In genomic region chr1:62966885-62967284, GRCm38 (mm10) we compare ENCODE assay signal across 9 mouse cellular contexts.
DNase-seq lines count a peak whose midpoint lies in the region; ATAC-seq and TF ChIP-seq lines count a peak whose summit lies in the region.
"Had no signal": no experiment of that assay in that cellular context is flagged by ENCODE, and none has a peak within 500 bp of the region (broad histone marks: within the 10 kb centered on the region; RNA-seq: fewer than 3 reads in every experiment).

No protein-coding gene starts in this region.

- peak; percentile 22 for DNase-seq in adrenal gland, postnatal 10 days
- no peak for DNase-seq in adrenal gland, postnatal 25 days
- DNase-seq in limb, embryonic 14.5 days (ENCODE audit: low spot score), result peak; percentile 75
- DNase-seq in limb, embryonic 10.5 days (ENCODE audit: low spot score), result no peak
- peak; percentile 77 for DNase-seq in embryonic facial prominence, embryonic 11.5 days (ENCODE audit: low spot score)
- peak; percentile 11 for DNase-seq in retina, adult 2 months (ENCODE audit: low read depth, low spot score)
- no peak for DNase-seq in left cerebral cortex, adult 11 months (ENCODE audit: low spot score)
- DNase-seq in forebrain, embryonic 10.5 days (ENCODE audit: extremely low spot score, low spot score), result no peak

- no peak for ATAC-seq in limb, embryonic 14.5 days (ENCODE audit: low FRiP score, low read depth)
- ATAC-seq in embryonic facial prominence, embryonic 11.5 days (replicated peaks; ENCODE audit: insufficient number of reproducible peaks, low FRiP score, low TSS enrichment, low read depth), result no peak

- H3K9me3 ChIP-seq in limb, embryonic 14.5 days (ENCODE audit: control insufficient read depth, low read length), result no peaks in the 10 kb centered on the region
- H3K9me3 ChIP-seq in limb, embryonic 10.5 days (replicated peaks), result no peaks in the 10 kb centered on the region
- no peaks in the 10 kb centered on the region for H3K9me3 ChIP-seq in embryonic facial prominence, embryonic 11.5 days (replicated peaks; ENCODE audit: control insufficient read depth, low read length)
- H3K9me3 ChIP-seq in forebrain, embryonic 10.5 days, result no peaks in the 10 kb centered on the region
- H3K9me3 ChIP-seq: neural tube, embryonic 13.5 days had no signal

- no peaks in the 10 kb centered on the region for H3K36me3 ChIP-seq in limb, embryonic 14.5 days (ENCODE audit: control insufficient read depth, insufficient read depth, low read length)
- H3K36me3 ChIP-seq in limb, embryonic 10.5 days, result no peaks in the 10 kb centered on the region
- no peaks in the 10 kb centered on the region for H3K36me3 ChIP-seq in embryonic facial prominence, embryonic 11.5 days (replicated peaks; ENCODE audit: control insufficient read depth, insufficient read depth, low read depth, low read length)
- H3K36me3 ChIP-seq in forebrain, embryonic 10.5 days (replicated peaks), result no peaks in the 10 kb centered on the region
- H3K36me3 ChIP-seq: neural tube, embryonic 13.5 days had no signal

- no peak overlapping the region for H3K4me3 ChIP-seq in limb, embryonic 14.5 days (replicated peaks; ENCODE audit: low read length)
- H3K4me3 ChIP-seq in limb, embryonic 10.5 days, result no peak overlapping the region
- no peak overlapping the region for H3K4me3 ChIP-seq in embryonic facial prominence, embryonic 11.5 days (ENCODE audit: low read depth, low read length)
- H3K4me3 ChIP-seq in forebrain, embryonic 10.5 days, result no peak overlapping the region
- H3K4me3 ChIP-seq: neural tube, embryonic 13.5 days had no signal

- 0 out of 2 replicates have a peak, but pooled peaks cover 2% of the 10 kb centered on the region for H3K4me1 ChIP-seq in limb, embryonic 14.5 days (ENCODE audit: control insufficient read depth, insufficient read depth, low read length)
- peaks cover 15% of the 10 kb centered on the region for H3K4me1 ChIP-seq in limb, embryonic 10.5 days
- no peaks in the 10 kb centered on the region for H3K4me1 ChIP-seq in embryonic facial prominence, embryonic 11.5 days (ENCODE audit: control insufficient read depth, insufficient read depth, low read length)
- H3K4me1 ChIP-seq in forebrain, embryonic 10.5 days, result peaks cover 5% of the 10 kb centered on the region; the same call in 1 of the 2 replicates

- WGBS in limb, embryonic 14.5 days, result 21% methylated on average over 5 of the region's 5 CpGs
- 23% methylated on average over 5 of the region's 5 CpGs for WGBS in limb, embryonic 10.5 days
- WGBS in embryonic facial prominence, embryonic 11.5 days, result 15% methylated on average over 5 of the region's 5 CpGs
- 16% methylated on average over 5 of the region's 5 CpGs for WGBS in forebrain, embryonic 10.5 days

- H3K4me2 ChIP-seq in limb, embryonic 14.5 days (replicated peaks; ENCODE audit: low read depth, low read length, severe bottlenecking), result no peak overlapping the region
- no peak overlapping the region for H3K4me2 ChIP-seq in embryonic facial prominence, embryonic 11.5 days (ENCODE audit: low read depth, low read length)
- H3K4me2 ChIP-seq: neural tube, embryonic 13.5 days had no signal

- no peaks in the 10 kb centered on the region for H3K27me3 ChIP-seq in limb, embryonic 14.5 days (ENCODE audit: control insufficient read depth, insufficient read depth, low read length)
- H3K27me3 ChIP-seq in limb, embryonic 10.5 days (ENCODE audit: low read depth, poor library complexity, severe bottlenecking), result 0 out of 2 replicates have a peak, but pooled peaks cover 3% of the 10 kb centered on the region
- no peaks in the 10 kb centered on the region for H3K27me3 ChIP-seq in embryonic facial prominence, embryonic 11.5 days (ENCODE audit: control insufficient read depth, insufficient read depth, low read length)
- peaks cover 36% of the 10 kb centered on the region for H3K27me3 ChIP-seq in forebrain, embryonic 10.5 days (ENCODE audit: poor library complexity, severe bottlenecking)

- TF ChIP-seq POLR2A in limb, embryonic 14.5 days (IDR thresholded peaks at IDR 0.05; ENCODE audit: borderline replicate concordance, extremely low read depth, insufficient read depth, insufficient read length), result no peak

- no peak overlapping the region for H3K9ac ChIP-seq in limb, embryonic 14.5 days (ENCODE audit: low read depth, low read length, severe bottlenecking)
- no peak overlapping the region for H3K9ac ChIP-seq in embryonic facial prominence, embryonic 11.5 days (replicated peaks; ENCODE audit: low read length)
- H3K9ac ChIP-seq: neural tube, embryonic 13.5 days had no signal

- no peak overlapping the region for H3K27ac ChIP-seq in limb, embryonic 14.5 days (replicated peaks; ENCODE audit: low read depth, low read length)
- H3K27ac ChIP-seq in limb, embryonic 10.5 days, result no peak overlapping the region
- no peak overlapping the region for H3K27ac ChIP-seq in embryonic facial prominence, embryonic 11.5 days (replicated peaks; ENCODE audit: low read depth, low read length)
- H3K27ac ChIP-seq in forebrain, embryonic 10.5 days, result no peak overlapping the region

Comparison
In these comparisons a context has a peak if more than half of its experiments do, and no peak if none do; other contexts are left out.
1. DNase-seq: peak in adrenal gland, postnatal 10 days (single experiment), limb, embryonic 14.5 days (single experiment), embryonic facial prominence, embryonic 11.5 days (single experiment) and retina, adult 2 months (single experiment); none in adrenal gland, postnatal 25 days (single experiment), limb, embryonic 10.5 days (single experiment), left cerebral cortex, adult 11 months (single experiment) and forebrain, embryonic 10.5 days (single experiment).